ENCODE assay signal across 13 mouse cellular contexts in the genomic region with DNA sequence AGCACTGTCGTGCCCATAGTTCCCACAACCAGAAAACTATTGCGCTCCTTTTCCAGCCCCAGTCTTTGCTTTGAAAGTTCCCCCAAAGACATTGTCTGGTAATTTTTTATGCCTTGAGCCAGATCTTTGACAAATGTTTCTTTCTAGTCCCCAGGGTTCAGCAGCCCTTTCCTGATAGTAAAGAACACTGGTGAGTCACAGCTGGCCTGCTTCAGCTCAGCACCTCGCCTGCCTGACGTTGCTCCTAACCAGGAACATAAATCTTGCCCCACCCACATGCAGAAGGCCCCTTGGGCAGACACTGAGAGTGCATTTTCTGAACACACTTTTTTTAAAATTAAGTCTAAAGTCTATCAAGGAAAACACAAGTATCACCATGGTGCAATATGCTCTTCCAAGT. TPM values are rescaled to one million over a fixed set of nuclear protein-coding genes. Genes with fewer than 3 reads are reported as not detected.
DNase-seq lines count a peak whose midpoint lies in the region; ATAC-seq and TF ChIP-seq lines count a peak whose summit lies in the region.
"Had no signal": no experiment of that assay in that cellular context is flagged by ENCODE, and none has a peak within 500 bp of the region (broad histone marks: within the 10 kb centered on the region; RNA-seq: fewer than 3 reads in every experiment).

No protein-coding gene starts in this region.

- intact Hi-C loops in gastrocnemius, adult 2 months (cut with DNase I), result no loop called here
- intact Hi-C loops in gastrocnemius, postnatal 36 days (cut with DNase I), result no loop called here

- H3K9ac ChIP-seq in heart, embryonic 15.5 days, result no peak overlapping the region
- H3K9ac ChIP-seq in lung, postnatal 0 days (replicated peaks; ENCODE audit: low read depth), result no peak overlapping the region
- H3K9ac ChIP-seq: midbrain, embryonic 15.5 days had no signal

- peak; percentile 36 for DNase-seq in gastrocnemius, adult 2 months
- DNase-seq in gastrocnemius, postnatal 36 days, result no peak
- DNase-seq in NIH3T3 (ENCODE audit: low read depth), result peak; percentile 69
- peak; percentile 73 for DNase-seq in lung, postnatal 0 days (ENCODE audit: low spot score)
- DNase-seq in hindbrain, embryonic 10.5 days (ENCODE audit: low spot score), result no peak
- DNase-seq in layer of hippocampus, adult 11-12 months (ENCODE audit: low spot score), result no peak
- DNase-seq in thymus, adult 2 months, result no peak

- H3K36me3 ChIP-seq in heart, embryonic 15.5 days, result no peaks in the 10 kb centered on the region
- H3K36me3 ChIP-seq in lung, postnatal 0 days (ENCODE audit: insufficient read depth, low read length), result no peaks in the 10 kb centered on the region
- no peaks in the 10 kb centered on the region for H3K36me3 ChIP-seq in hindbrain, embryonic 10.5 days
- H3K36me3 ChIP-seq in thymus, adult 2 months (ENCODE audit: control insufficient read depth, insufficient read depth, low read length), result no peaks in the 10 kb centered on the region

- H3K4me1 ChIP-seq in heart, embryonic 15.5 days (replicated peaks), result peaks cover 3% of the 10 kb centered on the region; the same call in 1 of the 2 replicates
- H3K4me1 ChIP-seq in lung, postnatal 0 days (ENCODE audit: insufficient read depth, low read depth, low read length), result 0 out of 2 replicates have a peak, but pooled peaks cover 2% of the 10 kb centered on the region
- H3K4me1 ChIP-seq in hindbrain, embryonic 10.5 days (replicated peaks), result peaks cover 8% of the 10 kb centered on the region
- H3K4me1 ChIP-seq in thymus, adult 2 months (replicated peaks; ENCODE audit: control insufficient read depth, insufficient read depth, low read length), result no peaks in the 10 kb centered on the region

- no peak overlapping the region for H3K4me3 ChIP-seq in gastrocnemius, adult 2 months
- H3K4me3 ChIP-seq in heart, embryonic 15.5 days, result no peak overlapping the region
- no peak overlapping the region for H3K4me3 ChIP-seq in lung, postnatal 0 days (ENCODE audit: low read depth, low read length)
- H3K4me3 ChIP-seq in hindbrain, embryonic 10.5 days, result no peak overlapping the region
- H3K4me3 ChIP-seq in thymus, adult 2 months (ENCODE audit: control insufficient read depth, insufficient read depth, low read length), result no peak overlapping the region
- H3K4me3 ChIP-seq: heart, adult 2 months; midbrain, embryonic 15.5 days had no signal

- TF ChIP-seq EP300 in lung, postnatal 0 days (IDR thresholded peaks at IDR 0.05), result peak; percentile 47; the same call in 1 of the 2 replicates

- H3K4me2 ChIP-seq in heart, embryonic 15.5 days, result no peak overlapping the region
- no peak overlapping the region for H3K4me2 ChIP-seq in lung, postnatal 0 days (replicated peaks; ENCODE audit: low read depth, low read length)
- H3K4me2 ChIP-seq: liver, embryonic 11.5 days; midbrain, embryonic 15.5 days had no signal

- ATAC-seq in heart, embryonic 15.5 days (replicated peaks; ENCODE audit: insufficient number of reproducible peaks, insufficient read depth, low FRiP score, low read depth), result no peak
- ATAC-seq in lung, postnatal 0 days, result peak; percentile 89
- ATAC-seq: midbrain, embryonic 15.5 days had no signal

- no peak overlapping the region for H3K27ac ChIP-seq in gastrocnemius, adult 2 months
- 0 out of 2 replicates have a peak overlapping the region, but pooled peaks have one; percentile 16 for H3K27ac ChIP-seq in heart, embryonic 15.5 days
- peak overlapping the region; percentile 32; the same call in 1 of the 2 replicates for H3K27ac ChIP-seq in lung, postnatal 0 days (ENCODE audit: low read length)
- H3K27ac ChIP-seq in hindbrain, embryonic 10.5 days, result no peak overlapping the region
- H3K27ac ChIP-seq in thymus, adult 2 months (ENCODE audit: control insufficient read depth, insufficient read depth, low read length), result no peak overlapping the region
- H3K27ac ChIP-seq: heart, adult 2 months; midbrain, embryonic 15.5 days had no signal

- no peak for TF ChIP-seq CTCF in gastrocnemius, adult 2 months (IDR thresholded peaks at IDR 0.05)
- no peak for TF ChIP-seq CTCF in lung, postnatal 0 days (IDR thresholded peaks at IDR 0.05)
- no peak for TF ChIP-seq CTCF in thymus, adult 2 months (IDR thresholded peaks at IDR 0.05; ENCODE audit: borderline replicate concordance, control insufficient read depth, extremely low read depth, insufficient read depth, low read length, poor library complexity)

- no peak for TF ChIP-seq POLR2A in thymus, adult 2 months (IDR thresholded peaks at IDR 0.05; ENCODE audit: control insufficient read depth, extremely low read depth, insufficient read depth, low read length, poor library complexity)

- no peaks in the 10 kb centered on the region; the same call in 1 of the 2 replicates for H3K27me3 ChIP-seq in heart, embryonic 15.5 days
- H3K27me3 ChIP-seq in lung, postnatal 0 days (replicated peaks; ENCODE audit: insufficient read depth, low read length), result no peaks in the 10 kb centered on the region
- 0 out of 2 replicates have a peak, but pooled peaks cover 3% of the 10 kb centered on the region for H3K27me3 ChIP-seq in hindbrain, embryonic 10.5 days (ENCODE audit: insufficient read depth, poor library complexity, severe bottlenecking)
- no peaks in the 10 kb centered on the region for H3K27me3 ChIP-seq in thymus, adult 2 months (ENCODE audit: control insufficient read depth, insufficient read depth, low read length)
- H3K27me3 ChIP-seq: midbrain, embryonic 15.5 days had no signal

- no peaks in the 10 kb centered on the region for H3K9me3 ChIP-seq in heart, embryonic 15.5 days (replicated peaks)
- H3K9me3 ChIP-seq in lung, postnatal 0 days (ENCODE audit: low read length), result no peaks in the 10 kb centered on the region
- H3K9me3 ChIP-seq in hindbrain, embryonic 10.5 days, result no peaks in the 10 kb centered on the region
- H3K9me3 ChIP-seq: midbrain, embryonic 15.5 days had no signal

- WGBS in heart, embryonic 15.5 days, result 21% methylated on average over 4 of the region's 4 CpGs
- WGBS in lung, postnatal 0 days, result 36% methylated on average over 4 of the region's 4 CpGs
- 67% methylated on average over 4 of the region's 4 CpGs for WGBS in hindbrain, embryonic 10.5 days
- WGBS in thymus, adult 2 months, result 39% methylated on average over 4 of the region's 4 CpGs

RNA-seq across cellular contexts. Expression of a gene that starts 3.6 kb away (rescaled TPM):
- not detected for total RNA-seq in gastrocnemius, adult 2 months (2021)
- not detected for total RNA-seq in gastrocnemius, postnatal 36 days (2021)
- 0.11 TPM in 1 of 2 replicates, not detected in the other for polyA plus RNA-seq in heart, embryonic 15.5 days (2015; fragmentation: Nextera tagmentation; extraction: Ambion mirVana)
- polyA plus RNA-seq in lung, postnatal 0 days (2015; fragmentation: Nextera tagmentation; extraction: Ambion mirVana), result not detected in 2 replicates
- polyA plus RNA-seq in hindbrain, embryonic 10.5 days (2016; fragmentation: Nextera tagmentation; extraction: Ambion mirVana), result not detected in 2 replicates
- not detected in 2 replicates for polyA plus RNA-seq in thymus, adult 2 months (2012; rRNA removed)
- total RNA-seq: heart, adult 2 months; layer of hippocampus, adult 8-10 months had no signal
- polyA plus RNA-seq: cortical plate, adult 2 months; heart, adult 2 months; liver, embryonic 11.5 days had no signal

RNA-seq across cellular contexts. Expression of a gene that starts 14.8 kb away (rescaled TPM):
- total RNA-seq in gastrocnemius, adult 2 months (2021), result 1 to 10 TPM; 2.9 to 3.9 TPM
- 1 to 10 TPM; 1.4 to 2.5 TPM for total RNA-seq in gastrocnemius, postnatal 36 days (2021)
- polyA plus RNA-seq in heart, embryonic 15.5 days (2015; fragmentation: Nextera tagmentation; extraction: Ambion mirVana), result 4.6 and 5.2 TPM in 2 replicates
- 9.4 and 10.2 TPM in 2 replicates for polyA plus RNA-seq in lung, postnatal 0 days (2015; fragmentation: Nextera tagmentation; extraction: Ambion mirVana)
- polyA plus RNA-seq in hindbrain, embryonic 10.5 days (2016; fragmentation: Nextera tagmentation; extraction: Ambion mirVana), result 2.4 and 5.8 TPM in 2 replicates
- polyA plus RNA-seq in thymus, adult 2 months (2012; rRNA removed), result 1.3 and 1.5 TPM in 2 replicates

Comparison
In these comparisons a context has a peak if more than half of its experiments do, and no peak if none do; other contexts are left out.
1. DNase-seq: peak in gastrocnemius, adult 2 months (single experiment), NIH3T3 (single experiment) and lung, postnatal 0 days (single experiment); none in gastrocnemius, postnatal 36 days (0 of 2), hindbrain, embryonic 10.5 days (single experiment), layer of hippocampus, adult 11-12 months (single experiment) and thymus, adult 2 months (single experiment).
2. H3K27ac ChIP-seq: peak in heart, embryonic 15.5 days (single experiment) and lung, postnatal 0 days (single experiment); none in gastrocnemius, adult 2 months (single experiment), hindbrain, embryonic 10.5 days (single experiment) and thymus, adult 2 months (single experiment).